10 mouse cellular contexts compared by ENCODE assay signal in genomic region chr15:59822995-59823681, GRCm38 (mm10).
DNase-seq lines count a peak whose midpoint lies in the region; ATAC-seq and TF ChIP-seq lines count a peak whose summit lies in the region.
"Had no signal": no experiment of that assay in that cellular context is flagged by ENCODE, and none has a peak within 500 bp of the region (broad histone marks: within the 10 kb centered on the region; RNA-seq: fewer than 3 reads in every experiment).

No protein-coding gene starts in this region.

- peak; percentile 49 for DNase-seq in gastrocnemius, adult 2 months
- no peak for DNase-seq in gastrocnemius, postnatal 10 days
- peak; percentile 82 for DNase-seq in R1 (ENCODE audit: low read depth, low spot score)
- DNase-seq in left cerebral cortex, postnatal 36 days (ENCODE audit: low spot score in 2 of 2) = no peak
- DNase-seq in B cell, adult 2 months = no peak
- DNase-seq: liver had no signal

- H3K9ac ChIP-seq in kidney, embryonic 14.5 days (ENCODE audit: low read depth, low read length) = no peak overlapping the region
- H3K9ac ChIP-seq in midbrain, embryonic 13.5 days (replicated peaks) = no peak overlapping the region

- no peaks in the 10 kb centered on the region for H3K27me3 ChIP-seq in kidney, embryonic 14.5 days (ENCODE audit: control insufficient read depth, insufficient read depth, low read length)
- no peaks in the 10 kb centered on the region for H3K27me3 ChIP-seq in midbrain, embryonic 13.5 days

- ATAC-seq in kidney, embryonic 14.5 days (ENCODE audit: low FRiP score, low TSS enrichment) = peak; percentile 71
- peak; percentile 82 for ATAC-seq in megakaryocyte, adult 5-6 weeks (ENCODE audit: poor library complexity, severe bottlenecking)
- no peak for ATAC-seq in midbrain, embryonic 13.5 days

- H3K9me3 ChIP-seq in kidney, embryonic 14.5 days (ENCODE audit: control insufficient read depth, low read length) = no peaks in the 10 kb centered on the region
- no peaks in the 10 kb centered on the region for H3K9me3 ChIP-seq in midbrain, embryonic 13.5 days
- H3K9me3 ChIP-seq: G1E had no signal

- H3K4me3 ChIP-seq in gastrocnemius, adult 2 months = no peak overlapping the region
- no peak overlapping the region for H3K4me3 ChIP-seq in kidney, embryonic 14.5 days (ENCODE audit: low read length)
- no peak overlapping the region for H3K4me3 ChIP-seq in midbrain, embryonic 13.5 days (replicated peaks)

- H3K27ac ChIP-seq in gastrocnemius, adult 2 months = peak overlapping the region; percentile 73
- H3K27ac ChIP-seq in kidney, embryonic 14.5 days (ENCODE audit: low read depth, low read length) = peak overlapping the region; percentile 48; the same call in 1 of the 2 replicates
- H3K27ac ChIP-seq in midbrain, embryonic 13.5 days = no peak overlapping the region

- no peak overlapping the region for H3K4me2 ChIP-seq in kidney, embryonic 14.5 days (replicated peaks; ENCODE audit: low read depth, low read length)
- H3K4me2 ChIP-seq in midbrain, embryonic 13.5 days (replicated peaks) = no peak overlapping the region

- intact Hi-C loops in gastrocnemius, adult 2 months (cut with DNase I) = no loop called here
- intact Hi-C loops in left cerebral cortex, postnatal 36 days (cut with DNase I) = loop anchor here (10.0 kb wide), 1 partner anchor 98 kb away; no protein-coding TSS in a partner anchor

- peaks cover 35% of the 10 kb centered on the region for H3K4me1 ChIP-seq in kidney, embryonic 14.5 days (ENCODE audit: control insufficient read depth, insufficient read depth, low read length)
- 0 out of 2 replicates have a peak, but pooled peaks cover 5% of the 10 kb centered on the region for H3K4me1 ChIP-seq in midbrain, embryonic 13.5 days (replicated peaks)

- no peak for TF ChIP-seq CTCF in gastrocnemius, adult 2 months (IDR thresholded peaks at IDR 0.05)

- H3K36me3 ChIP-seq in kidney, embryonic 14.5 days (ENCODE audit: control insufficient read depth, insufficient read depth, low read length) = no peaks in the 10 kb centered on the region
- H3K36me3 ChIP-seq in midbrain, embryonic 13.5 days = no peaks in the 10 kb centered on the region
- H3K36me3 ChIP-seq: G1E had no signal

- 48% methylated on average over 3 of the region's 3 CpGs for WGBS in kidney, embryonic 14.5 days
- WGBS in midbrain, embryonic 13.5 days = 70% methylated on average over 3 of the region's 3 CpGs

Comparison
In these comparisons a context has a peak if more than half of its experiments do, and no peak if none do; other contexts are left out.
1. DNase-seq: peak in gastrocnemius, adult 2 months (single experiment) and R1 (single experiment); none in gastrocnemius, postnatal 10 days (single experiment), left cerebral cortex, postnatal 36 days (0 of 2) and B cell, adult 2 months (0 of 2).